Comparison of ENCODE assay signal across 8 mouse cellular contexts in genomic region chr16:35110410-35111142, GRCm38 (mm10). TPM values are rescaled to one million over a fixed set of nuclear protein-coding genes. Genes with fewer than 3 reads are reported as not detected.
A peak's percentile ranks its signal among the peaks of the same experiment; 100 is the strongest.
DNase-seq lines count a peak whose midpoint lies in the region; ATAC-seq lines count a peak whose summit lies in the region.

No protein-coding gene starts in this region.

- peaks cover 4% of the 10 kb centered on the region; the same call in 1 of the 2 replicates for H3K36me3 ChIP-seq in hindbrain, embryonic 15.5 days

- 26% methylated on average over 10 of the region's 10 CpGs for WGBS in hindbrain, embryonic 15.5 days

- H3K9ac ChIP-seq in hindbrain, embryonic 15.5 days: 0 out of 2 replicates have a peak overlapping the region, but pooled peaks have one; percentile 31

- peaks cover 9% of the 10 kb centered on the region for H3K4me1 ChIP-seq in hindbrain, embryonic 15.5 days (replicated peaks)

- peak; percentile 92 for ATAC-seq in hindbrain, embryonic 15.5 days (ENCODE audit: low FRiP score, low read depth)
- peak; percentile 90 for ATAC-seq in megakaryocyte progenitor cell, adult 5-6 weeks (replicated peaks; ENCODE audit: poor library complexity)

- DNase-seq in T-cell, adult 2 months (ENCODE audit: low spot score): peak; percentile 11
- peak; percentile 94 to 95 for DNase-seq in cerebellum, postnatal 14 days
- DNase-seq in frontal cortex, postnatal 36 days (ENCODE audit: low spot score in 2 of 2): peak; percentile 86 to 88
- DNase-seq in left cerebral cortex, adult 11 months (ENCODE audit: low spot score): peak; percentile 66
- DNase-seq in right cerebral cortex, postnatal 14 days: peak; percentile 87
- DNase-seq in urinary bladder, postnatal 36 days (ENCODE audit: low spot score in 2 of 2): peak; percentile 74 to 80

- H3K4me2 ChIP-seq in hindbrain, embryonic 15.5 days: peak overlapping the region; percentile 51

- no peaks in the 10 kb centered on the region for H3K9me3 ChIP-seq in hindbrain, embryonic 15.5 days

- 0 out of 2 replicates have a peak overlapping the region, but pooled peaks have one; percentile 21 for H3K4me3 ChIP-seq in hindbrain, embryonic 15.5 days

- peak overlapping the region; percentile 62 for H3K27ac ChIP-seq in hindbrain, embryonic 15.5 days (replicated peaks)

- H3K27me3 ChIP-seq in hindbrain, embryonic 15.5 days: no peaks in the 10 kb centered on the region

RNA-seq across cellular contexts. Expression of gene Adcy5, which starts 44.1 kb away (rescaled TPM):
- polyA plus RNA-seq in hindbrain, embryonic 15.5 days (2015; fragmentation: Nextera tagmentation; extraction: Ambion mirVana): 7.1 and 7.6 TPM in 2 replicates
- total RNA-seq in megakaryocyte progenitor cell, adult 5-6 weeks (2015): not detected in 2 replicates
- total RNA-seq in megakaryocyte progenitor cell, adult 5-6 weeks (2017): not detected in 2 replicates

Comparison
In these comparisons a context has a peak if more than half of its experiments do, and no peak if none do; other contexts are left out.
1. Peak in every context shown above with its lines: DNase-seq, ATAC-seq, H3K4me3 ChIP-seq and H3K27ac ChIP-seq.
2. DNase-seq: peak in every context shown above with its lines; median percentile 94 in cerebellum, postnatal 14 days; 87 in frontal cortex, postnatal 36 days; 87 in right cerebral cortex, postnatal 14 days; 77 in urinary bladder, postnatal 36 days; 66 in left cerebral cortex, adult 11 months; 11 in T-cell, adult 2 months.